Mouse (Mus musculus) lung, adult 2 months (tissue): ENCODE results near the gene Ppm1e.

Experiments
- CTCF ChIP-seq: fragments of 200-500 bp; IDR thresholded peaks from 2 replicates; pipeline ENCODE4 v1.5.1; 2011; ENCODE audit warnings: mild to moderate bottlenecking, low read length, control low read depth; ENCODE audit not compliant: insufficient read depth
- POLR2A ChIP-seq: fragments of 200-500 bp; IDR thresholded peaks from 2 replicates; pipeline ENCODE4 v1.6.1; 2011; ENCODE audit warnings: low read depth, mild to moderate bottlenecking, control low read depth, low read length, borderline replicate concordance; ENCODE audit errors: extremely low read depth

GRCm38 (mm10) chr11:87212313-87212712, 146.5 kb downstream of the Ppm1e start:
- TF ChIP-seq POLR2A (no peak), CTCF (no peak)
